Mouse (Mus musculus) kidney, adult 2 months (tissue): ENCODE measurements around the gene Ccdc117.
"Not testable (repeated sequence)": the region's sequence is repeated elsewhere in the genome, so short reads cannot be mapped to it uniquely, and the experiment has no call there.

ENCODE experiments used
- CTCF ChIP-seq: fragments of 200-500 bp; conservative IDR thresholded peaks from 2 replicates; pipeline ENCODE4 v1.5.1; 2011; ENCODE audit warnings: low read depth, mild to moderate bottlenecking, control low read depth, low read length, moderate library complexity, mixed read lengths; ENCODE audit not compliant: insufficient read depth, insufficient read length
- POLR2A ChIP-seq: fragments of 200-500 bp; IDR thresholded peaks from one replicate; pipeline ENCODE4 v1.6.1; 2011; ENCODE audit warnings: low read depth, low read length, control low read depth

DNA sequence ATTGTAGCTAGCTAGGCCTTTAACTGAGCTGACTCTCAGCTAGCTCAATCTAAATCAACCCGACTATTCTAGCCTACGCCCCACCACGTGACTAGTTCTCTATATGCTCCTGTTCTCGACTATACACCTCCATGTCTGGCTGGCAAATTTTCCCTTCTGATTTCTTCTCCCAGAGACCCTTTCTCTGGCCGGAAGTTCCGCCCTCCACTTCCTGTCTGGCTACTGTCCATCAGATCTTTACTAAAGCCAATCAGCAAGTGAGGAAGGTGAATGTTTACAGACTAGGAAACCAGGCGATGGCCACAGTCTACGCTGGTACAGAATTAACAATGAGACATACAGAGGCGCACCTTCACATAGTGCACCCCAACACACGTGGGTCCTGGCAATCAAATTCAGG, 52.6 kb downstream of the Ccdc117 start:
- TF ChIP-seq CTCF, POLR2A: not testable (repeated sequence)
